Mouse (Mus musculus) CD4-positive, CD25-positive, alpha-beta regulatory T cell, adult 9 weeks (primary cell): ENCODE results near the gene Nckap1. TPM values are rescaled to one million over a fixed set of nuclear protein-coding genes. Genes with fewer than 3 reads are reported as not detected.

Experiments
- polyA plus RNA-seq: library from polyadenylated mRNA; unstranded; fragments of 100-300 nt; shearing (Covaris generic); gene quantifications from one replicate; pipeline ENCODE4 v1.2.1, GENCODE M21; 2017

The Nckap1 gene
- polyA plus RNA-seq = 1.7 TPM

DNA sequence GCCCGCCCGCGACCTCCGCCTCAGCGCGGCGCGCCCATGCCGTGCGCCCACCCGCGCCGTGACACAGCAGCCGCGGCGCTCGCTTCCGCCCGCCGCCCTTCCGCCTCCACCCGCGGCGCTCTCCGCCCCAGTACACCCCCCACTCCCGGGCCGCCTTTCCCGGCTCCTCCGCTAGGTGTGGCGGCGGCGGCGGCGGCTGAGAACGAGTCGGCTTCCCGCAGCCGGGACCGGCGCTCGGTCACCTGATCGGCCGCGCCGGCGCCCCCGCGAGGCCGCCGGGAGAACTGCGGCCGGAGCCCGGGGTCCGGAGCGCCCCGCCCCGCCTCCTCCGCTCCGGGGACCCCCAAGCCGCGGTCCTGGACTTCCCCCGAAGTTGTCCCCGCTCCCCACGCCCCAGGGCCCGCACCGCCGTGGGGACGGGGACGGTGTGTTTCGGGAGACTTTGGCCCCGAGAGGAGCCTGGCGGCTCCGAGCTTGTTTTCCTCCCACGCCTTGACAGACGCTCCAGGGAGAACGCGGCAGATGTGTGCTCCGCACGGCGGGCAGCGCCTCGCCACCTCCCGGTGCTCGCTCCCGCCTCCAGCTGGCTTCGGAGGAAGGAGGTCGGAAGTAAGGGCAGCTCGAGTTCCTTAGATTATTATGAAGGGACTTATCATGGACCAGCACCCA, at the start of gene Nckap1:
Gene Nckap1 (minus strand): TSS at position 338 of the 669 bp plus-strand sequence.

DNA sequence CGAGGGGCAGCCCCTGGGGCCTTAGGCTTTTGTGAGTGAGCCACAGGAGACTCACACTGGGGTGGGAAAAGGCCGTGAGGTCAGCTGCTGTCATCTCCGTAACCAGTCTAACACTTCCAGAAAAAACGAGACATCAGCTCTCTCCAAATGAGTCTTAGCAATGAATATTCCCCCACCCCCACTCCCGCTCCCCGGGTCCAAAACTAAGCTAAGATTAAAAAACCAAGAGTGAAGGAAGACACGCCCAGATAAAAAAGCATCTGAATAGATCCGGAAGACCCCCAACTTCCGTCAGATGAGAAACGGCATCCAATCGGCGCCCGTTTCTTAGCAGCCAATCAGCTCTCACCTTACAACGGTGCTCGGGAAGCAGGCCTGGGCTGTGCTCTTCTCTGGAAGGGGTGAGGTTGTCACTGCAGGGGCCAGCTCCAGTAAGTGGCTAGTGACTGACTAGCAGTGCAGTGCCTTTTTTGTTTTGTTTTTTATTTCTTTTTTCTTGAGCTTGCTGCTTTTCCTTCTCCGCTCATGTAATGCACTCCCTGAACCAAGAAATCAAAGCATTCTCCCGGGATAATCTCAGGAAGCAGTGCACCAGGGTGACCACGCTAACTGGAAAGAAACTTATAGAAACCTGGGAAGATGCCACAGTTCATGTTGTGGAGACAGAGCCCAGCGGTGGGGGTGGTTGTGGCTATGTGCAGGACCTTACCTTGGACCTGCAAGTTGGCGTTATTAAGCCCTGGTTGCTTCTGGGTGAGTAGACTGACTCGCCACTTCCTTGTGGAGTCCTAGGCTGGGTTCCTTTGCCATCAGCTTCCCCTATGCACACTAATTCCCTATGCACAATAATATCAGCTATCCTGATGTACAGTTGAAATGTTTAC, 35.9 kb upstream of the Nckap1 start, which contains the start of the genes Dusp19 and Nup35:
Gene Dusp19 (plus strand): TSS at position 192 of the 884 bp plus-strand sequence.
Gene Nup35 (plus strand): TSS at position 383 of the 884 bp plus-strand sequence.

Other genes starting within 250 kb of the Nckap1 start
- gene Frzb, start 133.8 kb downstream of the Nckap1 start, polyA plus RNA-seq = not detected
- gene Dusp19, start 35.7 kb upstream of the Nckap1 start, polyA plus RNA-seq = 18.0 TPM
- 41.6 TPM for gene Nup35, start 35.9 kb upstream of the Nckap1 start, polyA plus RNA-seq